Mouse (Mus musculus): ENCODE results near the gene Nod1. TPM values are rescaled to one million over a fixed set of nuclear protein-coding genes. Genes with fewer than 3 reads are reported as not detected.

Gene Nod1
- polyA plus RNA-seq, 1 experiment from 2014 or later = 2.1 TPM

DNA sequence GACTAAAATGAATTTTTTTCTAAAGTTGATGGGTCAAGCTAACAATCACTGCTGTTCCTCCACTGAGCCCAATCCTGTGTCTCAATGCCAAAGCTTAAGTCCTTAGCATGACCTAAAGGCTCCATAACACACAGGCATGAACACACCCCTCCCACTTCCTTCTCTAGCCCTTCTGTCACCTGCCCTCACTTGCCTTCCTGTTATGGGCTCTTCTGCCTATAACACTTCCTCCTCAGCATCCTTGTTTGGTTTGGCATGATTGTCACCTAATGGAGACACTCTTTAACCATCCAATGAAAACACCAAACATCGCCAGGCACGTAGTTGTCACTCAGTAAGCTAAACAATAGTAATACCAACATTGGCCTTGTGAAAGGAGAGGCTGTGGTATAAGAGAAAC, 69.9 kb downstream of the Nod1 start:
- H3K9me3 ChIP-seq (ENCODE audit: control insufficient read depth, low read length) = no peaks in the 10 kb centered on the region
- no peak overlapping the region for H3K27ac ChIP-seq (ENCODE audit: low read depth, low read length)
- no peaks in the 10 kb centered on the region for H3K27me3 ChIP-seq (ENCODE audit: control insufficient read depth, insufficient read depth, low read length)
- ATAC-seq (ENCODE audit: low FRiP score) = no peak
- no peaks in the 10 kb centered on the region for H3K4me1 ChIP-seq (ENCODE audit: control insufficient read depth, insufficient read depth, low read length)
- H3K4me3 ChIP-seq (ENCODE audit: low read depth, low read length) = no peak overlapping the region
- no peak for DNase-seq (ENCODE audit: low spot score, missing footprints)
- no peak overlapping the region for H3K4me2 ChIP-seq
- H3K9ac ChIP-seq (ENCODE audit: low read length) = no peak overlapping the region
- WGBS = 97% methylated on average over 2 of the region's 2 CpGs
- H3K36me3 ChIP-seq (ENCODE audit: control insufficient read depth, insufficient read depth, low read length) = no peaks in the 10 kb centered on the region

DNA sequence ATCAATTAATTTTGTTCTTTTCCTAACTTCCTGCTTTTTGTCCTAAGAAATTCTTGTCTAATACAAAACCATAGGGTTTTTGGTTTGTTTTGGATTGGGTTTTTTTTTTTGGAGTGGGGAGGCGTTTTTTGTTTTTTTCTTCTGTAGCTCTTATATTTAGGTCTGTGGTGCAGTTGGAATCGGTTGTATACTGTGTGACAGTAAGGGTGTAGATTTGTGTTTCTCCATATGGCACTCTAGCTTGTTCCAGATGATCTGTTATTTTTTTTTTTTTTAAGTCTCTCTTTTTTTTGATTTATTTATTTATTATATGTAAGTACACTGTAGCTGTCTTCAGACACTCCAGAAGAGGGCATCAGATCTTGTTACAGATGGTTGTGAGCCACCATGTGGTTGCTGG, 72.2 kb downstream of the Nod1 start:
- Histone ChIP-seq H3K36me3 (ENCODE audit: control insufficient read depth, insufficient read depth, low read length) (no peaks in the 10 kb centered on the region), H3K4me2 (no peak overlapping the region), H3K9ac (ENCODE audit: low read length) (no peak overlapping the region), H3K9me3 (ENCODE audit: control insufficient read depth, low read length) (no peaks in the 10 kb centered on the region), H3K4me3 (ENCODE audit: low read depth, low read length) (no peak overlapping the region), H3K27me3 (ENCODE audit: control insufficient read depth, insufficient read depth, low read length) (no peaks in the 10 kb centered on the region), H3K4me1 (ENCODE audit: control insufficient read depth, insufficient read depth, low read length) (no peaks in the 10 kb centered on the region), H3K27ac (ENCODE audit: low read depth, low read length) (no peak overlapping the region)
- 86% methylated on average over 2 of the region's 2 CpGs for WGBS
- ATAC-seq (ENCODE audit: low FRiP score) (no peak), DNase-seq (ENCODE audit: low spot score, missing footprints) (no peak)

DNA sequence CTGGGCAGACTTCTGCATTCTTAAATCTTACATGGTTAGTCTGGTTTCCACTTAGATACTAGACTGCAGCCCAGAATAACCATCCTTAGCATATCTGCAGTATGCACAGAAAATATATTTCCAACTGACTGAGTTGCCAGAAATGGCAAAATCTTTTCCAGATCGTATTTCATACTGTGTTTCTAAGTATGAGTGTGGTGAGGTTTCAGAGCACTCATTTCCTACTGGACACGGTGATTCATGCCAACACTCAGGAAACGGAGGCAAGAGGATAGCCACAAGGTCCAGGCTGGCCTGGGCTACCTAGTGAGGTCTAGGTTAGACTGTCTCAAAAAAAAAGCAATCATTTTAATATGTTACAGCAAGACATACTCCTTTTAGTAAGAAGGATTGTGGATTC, 81.0 kb downstream of the Nod1 start:
- H3K27me3 ChIP-seq (ENCODE audit: control insufficient read depth, insufficient read depth, low read length) = no peaks in the 10 kb centered on the region
- no peaks in the 10 kb centered on the region for H3K4me1 ChIP-seq (ENCODE audit: control insufficient read depth, insufficient read depth, low read length)
- DNase-seq (ENCODE audit: low spot score, missing footprints) = no peak
- H3K9ac ChIP-seq (ENCODE audit: low read length) = no peak overlapping the region
- no peak overlapping the region for H3K4me2 ChIP-seq
- H3K36me3 ChIP-seq (ENCODE audit: control insufficient read depth, insufficient read depth, low read length) = no peaks in the 10 kb centered on the region
- 89% methylated on average over 3 of the region's 3 CpGs for WGBS
- no peaks in the 10 kb centered on the region for H3K9me3 ChIP-seq (ENCODE audit: control insufficient read depth, low read length)
- no peak overlapping the region for H3K27ac ChIP-seq (ENCODE audit: low read depth, low read length)
- no peak for ATAC-seq (ENCODE audit: low FRiP score)
- no peak overlapping the region for H3K4me3 ChIP-seq (ENCODE audit: low read depth, low read length)

GRCm38 (mm10) chr6:54890221-54890620, 82.2 kb downstream of the Nod1 start:
- DNase-seq (ENCODE audit: low spot score, missing footprints) (peak; percentile 68), ATAC-seq (ENCODE audit: low FRiP score) (no peak)
- Histone ChIP-seq H3K4me2 (no peak overlapping the region), H3K27ac (ENCODE audit: low read depth, low read length) (no peak overlapping the region), H3K27me3 (ENCODE audit: control insufficient read depth, insufficient read depth, low read length) (no peaks in the 10 kb centered on the region), H3K36me3 (ENCODE audit: control insufficient read depth, insufficient read depth, low read length) (no peaks in the 10 kb centered on the region), H3K4me1 (ENCODE audit: control insufficient read depth, insufficient read depth, low read length) (no peaks in the 10 kb centered on the region), H3K9me3 (ENCODE audit: control insufficient read depth, low read length) (no peaks in the 10 kb centered on the region), H3K9ac (ENCODE audit: low read length) (no peak overlapping the region), H3K4me3 (ENCODE audit: low read depth, low read length) (no peak overlapping the region)
- WGBS = 54% methylated on average over 9 of the region's 9 CpGs

GRCm38 (mm10) chr6:54886195-54886594, 86.2 kb downstream of the Nod1 start:
- H3K27ac ChIP-seq (ENCODE audit: low read depth, low read length) = no peak overlapping the region
- H3K4me2 ChIP-seq = no peak overlapping the region
- DNase-seq (ENCODE audit: low spot score, missing footprints) (no peak), ATAC-seq (ENCODE audit: low FRiP score) (no peak)
- H3K9ac ChIP-seq (ENCODE audit: low read length) = no peak overlapping the region
- H3K27me3 ChIP-seq (ENCODE audit: control insufficient read depth, insufficient read depth, low read length) = no peaks in the 10 kb centered on the region
- no peaks in the 10 kb centered on the region for H3K4me1 ChIP-seq (ENCODE audit: control insufficient read depth, insufficient read depth, low read length)
- H3K4me3 ChIP-seq (ENCODE audit: low read depth, low read length) = no peak overlapping the region
- 59% methylated on average over 7 of the region's 7 CpGs for WGBS
- no peaks in the 10 kb centered on the region for H3K9me3 ChIP-seq (ENCODE audit: control insufficient read depth, low read length)
- no peaks in the 10 kb centered on the region for H3K36me3 ChIP-seq (ENCODE audit: control insufficient read depth, insufficient read depth, low read length)

DNA sequence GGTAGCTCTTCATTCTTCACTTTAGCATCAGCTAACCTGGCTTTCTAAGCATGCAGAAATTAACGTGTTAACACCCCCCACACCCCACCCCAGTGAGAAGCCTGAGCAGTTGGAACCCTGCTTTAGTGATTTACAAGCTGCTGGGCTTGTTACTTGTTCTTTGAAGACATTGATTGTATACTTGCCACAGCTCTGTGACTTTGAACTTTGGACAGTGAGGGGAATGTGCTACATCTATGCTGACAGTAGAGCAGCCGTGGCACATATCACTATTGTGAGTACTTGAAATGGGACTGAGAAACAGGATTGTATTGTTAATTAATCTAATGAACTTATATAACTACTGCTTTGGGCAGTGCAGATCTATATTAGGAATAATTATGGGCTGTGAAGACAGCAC, 89.0 kb downstream of the Nod1 start:
- 87% methylated on average over 2 of the region's 2 CpGs for WGBS
- no peak for ATAC-seq (ENCODE audit: low FRiP score)
- no peak overlapping the region for H3K9ac ChIP-seq (ENCODE audit: low read length)

DNA sequence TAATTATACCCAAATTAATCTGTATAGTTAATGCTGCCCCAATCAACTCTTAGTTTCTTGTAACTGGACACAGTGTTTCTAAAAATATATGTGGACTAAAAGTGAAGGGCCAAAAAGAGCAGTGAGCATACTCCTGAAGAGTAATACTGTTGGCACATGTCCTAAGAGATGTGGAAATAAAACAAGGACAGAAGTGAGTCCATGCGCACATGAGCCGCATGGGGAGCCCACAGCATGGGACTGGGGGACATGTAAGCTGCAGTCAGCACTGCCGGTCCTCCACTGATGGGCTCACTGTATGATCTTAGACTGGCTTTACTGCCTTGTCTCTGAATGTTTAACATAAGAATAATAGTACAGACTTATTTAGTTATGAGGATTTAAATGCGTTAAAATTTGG, 92.3 kb downstream of the Nod1 start:
- no peaks in the 10 kb centered on the region for H3K4me1 ChIP-seq (ENCODE audit: control insufficient read depth, insufficient read depth, low read length)
- 93% methylated on average over 4 of the region's 4 CpGs for WGBS
- no peaks in the 10 kb centered on the region for H3K9me3 ChIP-seq (ENCODE audit: control insufficient read depth, low read length)
- ATAC-seq (ENCODE audit: low FRiP score) = no peak
- no peak overlapping the region for H3K4me3 ChIP-seq (ENCODE audit: low read depth, low read length)
- no peak overlapping the region for H3K27ac ChIP-seq (ENCODE audit: low read depth, low read length)
- no peaks in the 10 kb centered on the region for H3K27me3 ChIP-seq (ENCODE audit: control insufficient read depth, insufficient read depth, low read length)
- no peak overlapping the region for H3K4me2 ChIP-seq
- H3K9ac ChIP-seq (ENCODE audit: low read length) = no peak overlapping the region
- H3K36me3 ChIP-seq (ENCODE audit: control insufficient read depth, insufficient read depth, low read length) = no peaks in the 10 kb centered on the region
- no peak for DNase-seq (ENCODE audit: low spot score, missing footprints)

More for the DNA sequence above, 89.0 kb downstream of the Nod1 start:
- H3K36me3 ChIP-seq (ENCODE audit: control insufficient read depth, insufficient read depth, low read length) = no peaks in the 10 kb centered on the region
- H3K9me3 ChIP-seq (ENCODE audit: control insufficient read depth, low read length) = no peaks in the 10 kb centered on the region
- H3K4me3 ChIP-seq (ENCODE audit: low read depth, low read length) = no peak overlapping the region
- no peak overlapping the region for H3K27ac ChIP-seq (ENCODE audit: low read depth, low read length)
- no peaks in the 10 kb centered on the region for H3K27me3 ChIP-seq (ENCODE audit: control insufficient read depth, insufficient read depth, low read length)
- no peak for DNase-seq (ENCODE audit: low spot score, missing footprints)
- no peaks in the 10 kb centered on the region for H3K4me1 ChIP-seq (ENCODE audit: control insufficient read depth, insufficient read depth, low read length)
- no peak overlapping the region for H3K4me2 ChIP-seq

GRCm38 (mm10) chr6:54878546-54878945, 93.9 kb downstream of the Nod1 start:
- Histone ChIP-seq H3K4me2 (no peak overlapping the region), H3K9ac (ENCODE audit: low read length) (no peak overlapping the region), H3K27ac (ENCODE audit: low read depth, low read length) (no peak overlapping the region), H3K36me3 (ENCODE audit: control insufficient read depth, insufficient read depth, low read length) (no peaks in the 10 kb centered on the region), H3K4me1 (ENCODE audit: control insufficient read depth, insufficient read depth, low read length) (no peaks in the 10 kb centered on the region), H3K9me3 (ENCODE audit: control insufficient read depth, low read length) (no peaks in the 10 kb centered on the region), H3K4me3 (ENCODE audit: low read depth, low read length) (no peak overlapping the region), H3K27me3 (ENCODE audit: control insufficient read depth, insufficient read depth, low read length) (no peaks in the 10 kb centered on the region)
- ATAC-seq (ENCODE audit: low FRiP score) (no peak), DNase-seq (ENCODE audit: low spot score, missing footprints) (no peak)

GRCm38 (mm10) chr6:54877651-54878050, 94.8 kb downstream of the Nod1 start:
- Histone ChIP-seq H3K4me1 (ENCODE audit: control insufficient read depth, insufficient read depth, low read length) (no peaks in the 10 kb centered on the region), H3K9me3 (ENCODE audit: control insufficient read depth, low read length) (no peaks in the 10 kb centered on the region), H3K4me3 (ENCODE audit: low read depth, low read length) (no peak overlapping the region), H3K4me2 (no peak overlapping the region), H3K27me3 (ENCODE audit: control insufficient read depth, insufficient read depth, low read length) (no peaks in the 10 kb centered on the region), H3K27ac (ENCODE audit: low read depth, low read length) (no peak overlapping the region), H3K36me3 (ENCODE audit: control insufficient read depth, insufficient read depth, low read length) (no peaks in the 10 kb centered on the region), H3K9ac (ENCODE audit: low read length) (no peak overlapping the region)
- no peak for DNase-seq (ENCODE audit: low spot score, missing footprints)
- 88% methylated on average over 3 of the region's 3 CpGs for WGBS
- no peak for ATAC-seq (ENCODE audit: low FRiP score)

- Histone ChIP-seq H3K36me3 (ENCODE audit: control insufficient read depth, insufficient read depth, low read length) (no peaks in the 10 kb centered on the region), H3K27me3 (ENCODE audit: control insufficient read depth, insufficient read depth, low read length) (no peaks in the 10 kb centered on the region), H3K4me3 (ENCODE audit: low read depth, low read length) (no peak overlapping the region), H3K4me2 (no peak overlapping the region), H3K4me1 (ENCODE audit: control insufficient read depth, insufficient read depth, low read length) (no peaks in the 10 kb centered on the region), H3K27ac (ENCODE audit: low read depth, low read length) (no peak overlapping the region), H3K9me3 (ENCODE audit: control insufficient read depth, low read length) (no peaks in the 10 kb centered on the region), H3K9ac (ENCODE audit: low read length) (no peak overlapping the region)
- ATAC-seq (ENCODE audit: low FRiP score) = no peak
- WGBS = 54% methylated on average over 5 of the region's 5 CpGs
- no peak for DNase-seq (ENCODE audit: low spot score, missing footprints)
Measured at GRCm38 (mm10) chr6:54876782-54877181, 95.6 kb downstream of the Nod1 start.
